Mouse (Mus musculus) heart, adult 2 months (tissue): ENCODE results near the gene Nus1. TPM values are rescaled to one million over a fixed set of nuclear protein-coding genes. Genes with fewer than 3 reads are reported as not detected.
A peak's percentile ranks its signal among the peaks of the same experiment; 100 is the strongest.

Experiments
- DNase-seq, 2 experiments: peaks; one replicate each; pipeline ENCODE4 v3.0.0; 2021
- H3K27ac ChIP-seq: fragments of 200-600 bp; 2 replicates; pipeline ENCODE4 v1.8.1; 2022
- H3K27me3 ChIP-seq: fragments of 200-500 bp; 2 replicates; pipeline ENCODE4 v1.6.1; 2012; ENCODE audit warnings: mild to moderate bottlenecking, low read length, inconsistent platforms, mixed read lengths; ENCODE audit not compliant: control insufficient read depth, insufficient read depth
- H3K36me3 ChIP-seq: fragments of 200-500 bp; 2 replicates; pipeline ENCODE4 v1.6.1; 2012; ENCODE audit warnings: low read length, inconsistent platforms; ENCODE audit not compliant: control insufficient read depth, insufficient read depth
- H3K4me1 ChIP-seq: fragments of 200-500 bp; 2 replicates; pipeline ENCODE4 v1.6.1; 2011; ENCODE audit warnings: low read length; ENCODE audit not compliant: control insufficient read depth, insufficient read depth
- H3K4me3 ChIP-seq: fragments of 200-600 bp; 2 replicates; pipeline ENCODE4 v1.8.1; 2022
- H3K79me2 ChIP-seq: fragments of 200-500 bp; replicated peaks from 2 replicates; pipeline ENCODE4 v1.6.1; 2012; ENCODE audit warnings: mild to moderate bottlenecking, inconsistent platforms, low read length, moderate library complexity, mixed read lengths; ENCODE audit not compliant: control insufficient read depth, insufficient read depth
- H3K9ac ChIP-seq: fragments of 200-500 bp; 2 replicates; pipeline ENCODE4 v1.6.1; 2012; ENCODE audit warnings: low read depth, mild to moderate bottlenecking, control low read depth, inconsistent platforms, low read length, mixed read lengths
- CTCF ChIP-seq: fragments of 200-600 bp; IDR thresholded peaks from 2 replicates; pipeline ENCODE4 v1.8.1; 2022; ENCODE audit warnings: antibody characterized with exemption, mild to moderate bottlenecking, moderate library complexity
- EP300 ChIP-seq: fragments of 200-500 bp; IDR thresholded peaks from 2 replicates; pipeline ENCODE4 v1.6.1; 2011; ENCODE audit warnings: low read depth, low read length, control low read depth; ENCODE audit not compliant: insufficient read depth
- POLR2A ChIP-seq: fragments of 200-500 bp; IDR thresholded peaks from 2 replicates; pipeline ENCODE4 v1.6.1; 2011; ENCODE audit warnings: mild to moderate bottlenecking, low read depth, low read length, control low read depth; ENCODE audit not compliant: insufficient read depth
- WGBS: fragments of 180-500 bp; shearing (Covaris S2); methylation state at CpG from one replicate; pipeline ENCODE4 v1.1.7; 2018; 5-methylcytosine and 5-hydroxymethylcytosine counted together
- intact Hi-C: fragments of 180-260 bp; cut with DNase I; formaldehyde crosslinking; loops from one replicate; pipeline ENCODE4 v1.15.1; 2025
- polyA plus RNA-seq: library from polyadenylated mRNA; depleted of rRNA; stranded (reverse); fragments of >200 nt; gene quantifications from 2 replicates; pipeline ENCODE4 v1.2.3, GENCODE M21; 2012
- total RNA-seq, 2 experiments: library from RNA; stranded (reverse); gene quantifications; 2 replicates each; pipeline ENCODE4 v1.2.3; 2021

The Nus1 gene
- total and polyA plus RNA-seq, 3 experiments: 8.0 to 36.8 (median 33.4) TPM

GRCm38 (mm10) chr10:52381321-52381801 lies 36.0 kb upstream of the Nus1 start:
- Histone ChIP-seq H3K27ac (peak overlapping the region; percentile 93), H3K36me3 (peaks cover 18% of the 10 kb centered on the region), H3K79me2 (no peaks in the 10 kb centered on the region), H3K4me3 (peak overlapping the region; percentile 89), H3K27me3 (no peaks in the 10 kb centered on the region), H3K4me1 (peaks cover 15% of the 10 kb centered on the region), H3K9ac (peak overlapping the region; percentile 95)
- TF ChIP-seq POLR2A (no peak), EP300 (no peak), CTCF (no peak)
- WGBS: under 1% methylated on average over 19 of the region's 19 CpGs
- DNase-seq: no peak
- intact Hi-C loops: loop anchor here (5.0 to 10.0 kb wide), 3 partner anchors 34 to 787 kb away; partner anchors contain the start of gene Fam162b

- under 1% methylated on average over 71 of the region's 71 CpGs for WGBS
- intact Hi-C loops: loop anchor here (2.0 to 10.0 kb wide), 4 partner anchors 35 to 787 kb away; partner anchors contain the start of genes Fam162b and Nus1
- Histone ChIP-seq H3K79me2 (no peaks in the 10 kb centered on the region), H3K36me3 (peaks cover 18% of the 10 kb centered on the region), H3K27ac (peak within 1 kb of the TSS; percentile 93), H3K4me3 (peak within 1 kb of the TSS; percentile 89), H3K4me1 (peaks cover 15% of the 10 kb centered on the region), H3K27me3 (no peaks in the 10 kb centered on the region), H3K9ac (peak within 1 kb of the TSS; percentile 95)
- DNase-seq: peak; percentile 96 to 99
- 0 out of 2 replicates have a peak, but pooled peaks have one; percentile 51 for TF ChIP-seq EP300
- peak; percentile 88 for TF ChIP-seq POLR2A
- no peak for TF ChIP-seq CTCF
These were observed 35.3 kb upstream of the Nus1 start, which contains the start of gene Gopc for GRCm38 (mm10) chr10:52381845-52382591. TSS of gene Gopc (minus strand) at chr10:52382124.

GRCm38 (mm10) chr10:52383022-52383421 lies 34.3 kb upstream of the Nus1 start:
- Histone ChIP-seq H3K9ac (peak overlapping the region; percentile 37; the same call in 1 of the 2 replicates), H3K4me1 (peaks cover 15% of the 10 kb centered on the region), H3K27me3 (no peaks in the 10 kb centered on the region), H3K36me3 (peaks cover 16% of the 10 kb centered on the region), H3K4me3 (peak overlapping the region; percentile 89), H3K79me2 (no peaks in the 10 kb centered on the region), H3K27ac (peak overlapping the region; percentile 93)
- WGBS: 58% methylated on average over 6 of the region's 6 CpGs
- TF ChIP-seq CTCF (no peak), POLR2A (no peak), EP300 (no peak)
- DNase-seq: no peak
- intact Hi-C loops: loop anchor here (2.0 to 10.0 kb wide), 4 partner anchors 34 to 788 kb away; partner anchors contain the start of genes Fam162b and Nus1

- WGBS: 100% methylated on average over 1 of the region's 1 CpGs
- Histone ChIP-seq H3K27ac (no peak overlapping the region; the same call in none of the 2 replicates), H3K4me1 (peaks cover 14% of the 10 kb centered on the region), H3K79me2 (no peaks in the 10 kb centered on the region), H3K36me3 (peaks cover 14% of the 10 kb centered on the region), H3K27me3 (no peaks in the 10 kb centered on the region), H3K9ac (no peak overlapping the region), H3K4me3 (no peak overlapping the region)
- TF ChIP-seq EP300 (no peak), CTCF (no peak), POLR2A (no peak)
- no peak for DNase-seq
- intact Hi-C loops: loop anchor here (2.0 to 10.0 kb wide), 4 partner anchors 33 to 789 kb away; partner anchors contain the start of genes Fam162b and Nus1
These were observed 33.8 kb upstream of the Nus1 start for GRCm38 (mm10) chr10:52383522-52383921.

- 18% methylated on average over 8 of the region's 8 CpGs for WGBS
- no peaks in the 10 kb centered on the region for H3K79me2 ChIP-seq
- peaks cover 16% of the 10 kb centered on the region for H3K4me1 ChIP-seq
- TF ChIP-seq POLR2A (0 out of 2 replicates have a peak, but pooled peaks have one; percentile 19), EP300 (peak; percentile 72; the same call in 1 of the 2 replicates), CTCF (peak; percentile 96)
- no peak overlapping the region for H3K9ac ChIP-seq
- DNase-seq: peak; percentile 52 to 54
- H3K27me3 ChIP-seq: no peaks in the 10 kb centered on the region
- H3K36me3 ChIP-seq: peaks cover 13% of the 10 kb centered on the region
- H3K4me3 ChIP-seq: no peak overlapping the region; the same call in 1 of the 2 replicates
- peak overlapping the region; percentile 45 for H3K27ac ChIP-seq
- intact Hi-C loops: loop anchor here (2.0 to 10.0 kb wide), 8 partner anchors 38 to 790 kb away; partner anchors contain the start of genes Dcbld1 and Fam162b
These were observed 32.3 kb upstream of the Nus1 start for GRCm38 (mm10) chr10:52384823-52385610.
